Mouse (Mus musculus) MEL (cell line): Measurements from ENCODE around the gene Pifo. TPM values are rescaled to one million over a fixed set of nuclear protein-coding genes. Genes with fewer than 3 reads are reported as not detected.

ENCODE experiments used
- DNase-seq: peaks from one replicate; pipeline ENCODE4 v3.0.0; 2011; ENCODE audit warnings: low read depth, low spot score
- H3K27ac ChIP-seq: 2 replicates; pipeline ENCODE4 v1.5.1; 2012; ENCODE audit warnings: low read depth, mild to moderate bottlenecking, control low read depth, low read length, moderate library complexity; ENCODE audit not compliant: control insufficient read depth
- H3K27me3 ChIP-seq, 2 experiments: fragments of 150-350 bp in 1 of 2; sonication (generic) in 1 of 2; 2 replicates each; pipeline ENCODE4 v1.6.1; 2012; ENCODE audit warnings: low read length in 2 of 2, mild to moderate bottlenecking in 2 of 2, improper control_type of control experiment in 1 of 2, moderate library complexity in 1 of 2; ENCODE audit not compliant: insufficient read depth in 2 of 2, control insufficient read depth in 1 of 2
- H3K36me3 ChIP-seq, 2 experiments: 2 replicates each; pipeline ENCODE4 v1.6.1; 2012 to 2014; ENCODE audit warnings: low read length in 2 of 2, improper control_type of control experiment in 1 of 2, inconsistent platforms in 1 of 2, mild to moderate bottlenecking in 1 of 2; ENCODE audit not compliant: insufficient read depth in 2 of 2, control insufficient read depth in 1 of 2
- H3K4me1 ChIP-seq, 2 experiments: fragments of 150-350 bp in 1 of 2; sonication (generic) in 1 of 2; 2 replicates each; pipeline ENCODE4 v1.6.1; 2012; ENCODE audit warnings: low read length in 2 of 2, improper control_type of control experiment in 1 of 2, mild to moderate bottlenecking in 1 of 2; ENCODE audit not compliant: insufficient read depth in 2 of 2, control insufficient read depth in 1 of 2
- H3K4me3 ChIP-seq, 2 experiments: fragments of 150-350 bp in 1 of 2; sonication (generic) in 1 of 2; 2 replicates each; pipeline ENCODE4 v1.5.1; 2012; ENCODE audit warnings: low read depth in 2 of 2, low read length in 2 of 2, mild to moderate bottlenecking in 2 of 2, moderate library complexity in 2 of 2, control low read depth in 1 of 2, improper control_type of control experiment in 1 of 2; ENCODE audit not compliant: control insufficient read depth in 1 of 2, insufficient read depth in 1 of 2
- H3K79me2 ChIP-seq: 2 replicates; pipeline ENCODE4 v1.6.1; 2012; ENCODE audit warnings: mild to moderate bottlenecking, low read length, moderate library complexity; ENCODE audit not compliant: control insufficient read depth, poor library complexity, insufficient read depth
- H3K9ac ChIP-seq: 2 replicates; pipeline ENCODE4 v1.6.1; 2012; ENCODE audit warnings: low read depth, mild to moderate bottlenecking, control low read depth, low read length, moderate library complexity; ENCODE audit not compliant: control insufficient read depth, poor library complexity, severe bottlenecking
- H3K9me3 ChIP-seq: fragments of 150-350 bp; sonication (generic); replicated peaks from 2 replicates; pipeline ENCODE4 v1.6.1; 2012; ENCODE audit warnings: mild to moderate bottlenecking, low read length, improper control_type of control experiment, moderate library complexity; ENCODE audit not compliant: insufficient read depth
- CHD1 ChIP-seq: IDR thresholded peaks from 2 replicates; pipeline ENCODE4 v1.6.1; 2012; ENCODE audit warnings: low read depth, mild to moderate bottlenecking, inconsistent platforms, low read length, improper control_type of control experiment
- CTCF ChIP-seq, 3 experiments: IDR thresholded peaks in 2 of 3; conservative IDR thresholded peaks in 1 of 3; 2 replicates each; pipeline ENCODE4 v1.5.1; 2011 to 2012; ENCODE audit warnings: low read length in 3 of 3, low read depth in 2 of 3, mild to moderate bottlenecking in 2 of 3, improper control_type of control experiment in 1 of 3, inconsistent platforms in 1 of 3, mixed read lengths in 1 of 3, moderate library complexity in 1 of 3; ENCODE audit not compliant: control insufficient read depth in 1 of 3, insufficient read depth in 1 of 3, poor library complexity in 1 of 3, severe bottlenecking in 1 of 3
- EP300 ChIP-seq, 2 experiments: IDR thresholded peaks; 2 replicates each; pipeline ENCODE4 v1.6.1; 2011; ENCODE audit warnings: improper control_type of control experiment in 2 of 2, low read length in 2 of 2, low read depth in 1 of 2, mild to moderate bottlenecking in 1 of 2
- ETS1 ChIP-seq: IDR thresholded peaks from 2 replicates; pipeline ENCODE4 v1.6.1; 2012; ENCODE audit warnings: low read depth, mild to moderate bottlenecking, inconsistent platforms, low read length, improper control_type of control experiment, moderate library complexity
- GABPA ChIP-seq: IDR thresholded peaks from 2 replicates; pipeline ENCODE4 v1.6.1; 2012; ENCODE audit warnings: low read depth, mild to moderate bottlenecking, inconsistent platforms, low read length, improper control_type of control experiment, moderate library complexity
- GATA1 ChIP-seq: IDR thresholded peaks from 2 replicates; pipeline ENCODE4 v1.6.1; 2011; ENCODE audit warnings: low read depth, low read length, improper control_type of control experiment
- JUND ChIP-seq: IDR thresholded peaks from 2 replicates; pipeline ENCODE4 v1.6.1; 2011; ENCODE audit warnings: low read depth, mild to moderate bottlenecking, improper control_type of control experiment, low read length
- MAFK ChIP-seq: IDR thresholded peaks from 2 replicates; pipeline ENCODE4 v1.6.1; 2011; ENCODE audit warnings: low read depth, mild to moderate bottlenecking, low read length, improper control_type of control experiment, borderline replicate concordance
- MEF2A ChIP-seq: IDR thresholded peaks from 2 replicates; pipeline ENCODE4 v1.6.1; 2014; ENCODE audit warnings: low read depth, mild to moderate bottlenecking, inconsistent platforms, low read length, improper control_type of control experiment; ENCODE audit not compliant: poor library complexity, insufficient replicate concordance, severe bottlenecking; ENCODE audit errors: extremely low read depth
- MXI1 ChIP-seq: IDR thresholded peaks from 2 replicates; pipeline ENCODE4 v1.6.1; 2011; ENCODE audit warnings: mild to moderate bottlenecking, low read depth, low read length, improper control_type of control experiment
- MYB ChIP-seq: IDR thresholded peaks from 2 replicates; pipeline ENCODE4 v1.6.1; 2011; ENCODE audit warnings: mild to moderate bottlenecking, low read depth, low read length, improper control_type of control experiment
- NELFE ChIP-seq: IDR thresholded peaks from 2 replicates; pipeline ENCODE4 v1.6.1; 2011; ENCODE audit warnings: low read depth, low read length, improper control_type of control experiment
- POLR2AphosphoS2 ChIP-seq: IDR thresholded peaks from 2 replicates; pipeline ENCODE4 v1.6.1; 2011; ENCODE audit warnings: low read length, improper control_type of control experiment
- SMC3 ChIP-seq: IDR thresholded peaks from 2 replicates; pipeline ENCODE4 v1.6.1; 2011; ENCODE audit warnings: low read depth, low read length, improper control_type of control experiment
- TAL1 ChIP-seq: IDR thresholded peaks from 2 replicates; pipeline ENCODE4 v1.6.1; 2012; ENCODE audit warnings: mild to moderate bottlenecking, inconsistent platforms, low read length, moderate library complexity, mixed read lengths
- TBP ChIP-seq: IDR thresholded peaks from 2 replicates; pipeline ENCODE4 v1.8.0; 2011; ENCODE audit warnings: low read depth, low read length, improper control_type of control experiment
- TCF12 ChIP-seq: IDR thresholded peaks from 2 replicates; pipeline ENCODE4 v1.6.1; 2014; ENCODE audit warnings: low read depth, mild to moderate bottlenecking, inconsistent platforms, low read length, improper control_type of control experiment, moderate library complexity
- USF2 ChIP-seq, 2 experiments: IDR thresholded peaks; 2 replicates each; pipeline ENCODE4 v1.6.1; 2011 to 2012; ENCODE audit warnings: improper control_type of control experiment in 2 of 2, low read length in 2 of 2, borderline replicate concordance in 1 of 2, inconsistent platforms in 1 of 2, low read depth in 1 of 2, mild to moderate bottlenecking in 1 of 2; ENCODE audit not compliant: insufficient read depth in 1 of 2
- polyA plus RNA-seq, 2 experiments: library from polyadenylated mRNA; stranded (reverse) in 1 of 2; unstranded in 1 of 2; fragments of >175 nt in 1 of 2; fragments of >200 nt in 1 of 2; gene quantifications; 2 replicates each; pipeline versions ENCODE4 v1.2.1 to v1.2.4; 2012; ENCODE audit warnings: low replicate concordance in 2 of 2, low read depth in 1 of 2; ENCODE audit not compliant: insufficient read length in 2 of 2, insufficient read depth in 1 of 2, missing spikeins in 1 of 2
- total RNA-seq: library from RNA; depleted of rRNA; stranded (reverse); fragments of 300-350 nt; gene quantifications from 2 replicates; pipeline ENCODE4 v1.2.3, GENCODE M21; 2012; rRNA removed

The Pifo gene
- total and polyA plus RNA-seq, 3 experiments, result not detected

GRCm38 (mm10) chr3:105957235-105957634 is 57.2 kb downstream of the Pifo start:
- H3K4me1 ChIP-seq, result peaks cover 3 to 18% of the 10 kb centered on the region in 2 experiments; a peak in 2 of 4 replicates
- peak; percentile 29 for DNase-seq
- H3K9me3 ChIP-seq, result no peaks in the 10 kb centered on the region
- no peaks in the 10 kb centered on the region for H3K27me3 ChIP-seq
- H3K27ac ChIP-seq, result no peak overlapping the region
- no peak for TF ChIP-seq MAFK
- no peak for TF ChIP-seq MEF2A
- no peak for TF ChIP-seq NELFE
- peak in 1 of 3 experiments; percentile 23; a peak in 1 of 6 replicates for TF ChIP-seq CTCF (IDR thresholded peaks at IDR 0.05 in 2 of 3, conservative IDR thresholded peaks at IDR 0.05 in 1 of 3; ENCODE audit: control insufficient read depth in 1 of 3, insufficient read depth in 1 of 3, low read depth in 2 of 3, low read length in 3 of 3, poor library complexity in 1 of 3, severe bottlenecking in 1 of 3)
- no peak for TF ChIP-seq MXI1
- TF ChIP-seq JUND, result no peak
- no peak overlapping the region; the same call in 1 of the 2 replicates for H3K9ac ChIP-seq
- peaks cover 17 to 56% of the 10 kb centered on the region in 2 experiments for H3K36me3 ChIP-seq
- H3K4me3 ChIP-seq, result no peak overlapping the region
- H3K79me2 ChIP-seq, result peaks cover 49% of the 10 kb centered on the region

GRCm38 (mm10) chr3:105951348-105951747 is 63.1 kb downstream of the Pifo start:
- H3K4me3 ChIP-seq, result no peak overlapping the region
- H3K27ac ChIP-seq, result no peak overlapping the region
- H3K9me3 ChIP-seq, result no peaks in the 10 kb centered on the region
- H3K36me3 ChIP-seq, result peaks cover 26 to 57% of the 10 kb centered on the region in 2 experiments
- H3K9ac ChIP-seq, result no peak overlapping the region
- peaks cover 0 to 9% of the 10 kb centered on the region in 2 experiments; a peak in 2 of 4 replicates for H3K4me1 ChIP-seq
- no peaks in the 10 kb centered on the region for H3K27me3 ChIP-seq
- H3K79me2 ChIP-seq, result peaks cover 12% of the 10 kb centered on the region; the same call in 1 of the 2 replicates
- DNase-seq, result no peak
- no peak for TF ChIP-seq TBP
- no peak for TF ChIP-seq TAL1
- no peak for TF ChIP-seq SMC3
- TF ChIP-seq EP300 (IDR thresholded peaks at IDR 0.05; ENCODE audit: low read depth in 1 of 2, low read length in 2 of 2), result no peak
- no peak for TF ChIP-seq TCF12
- TF ChIP-seq CHD1, result no peak
- TF ChIP-seq MAFK, result no peak
- TF ChIP-seq GABPA, result no peak
- TF ChIP-seq MYB, result no peak
- TF ChIP-seq POLR2AphosphoS2, result no peak
- TF ChIP-seq GATA1, result no peak
- no peak for TF ChIP-seq USF2 (IDR thresholded peaks at IDR 0.05; ENCODE audit: borderline replicate concordance in 1 of 2, insufficient read depth in 1 of 2, low read depth in 1 of 2, low read length in 2 of 2)
- TF ChIP-seq MEF2A, result no peak
- no peak for TF ChIP-seq ETS1

Other genes starting within 250 kb of the Pifo start
- gene Rap1a, start 213.3 kb downstream of the Pifo start, total RNA-seq, result 32.3 and 39.7 TPM in 2 replicates
- 10 to 100 TPM in 1 of 2 experiments, not detected in 1; 64.5 TPM for gene Rap1a, start 213.3 kb downstream of the Pifo start, polyA plus RNA-seq
- 0.36 and 0.42 TPM in 2 replicates for gene Adora3, start 143.8 kb downstream of the Pifo start, total RNA-seq
- under 1 TPM in 1 of 2 experiments, not detected in 1; 0.65 TPM for gene Adora3, start 143.8 kb downstream of the Pifo start, polyA plus RNA-seq
- gene Tmigd3, start 143.7 kb downstream of the Pifo start, total RNA-seq, result 0.27 and 0.39 TPM in 2 replicates
- gene Tmigd3, start 143.7 kb downstream of the Pifo start, polyA plus RNA-seq, result under 1 TPM in 1 of 2 experiments, not detected in 1; 0.36 TPM
- 2.8 and 5.9 TPM in 2 replicates for gene I830077J02Rik, start 82.0 kb downstream of the Pifo start, total RNA-seq
- 1 to 10 TPM in 1 of 2 experiments, not detected in 1; 9.4 TPM for gene I830077J02Rik, start 82.0 kb downstream of the Pifo start, polyA plus RNA-seq
- gene Wdr77, start 55.3 kb downstream of the Pifo start, total RNA-seq, result 103 and 116 TPM in 2 replicates
- 100 to 1,000 TPM in 1 of 2 experiments, not detected in 1; 204 TPM for gene Wdr77, start 55.3 kb downstream of the Pifo start, polyA plus RNA-seq
- 309 and 313 TPM in 2 replicates for gene Atp5f1, start 54.5 kb downstream of the Pifo start, total RNA-seq
- gene Atp5f1, start 54.5 kb downstream of the Pifo start, polyA plus RNA-seq, result 100 to 1,000 TPM in 1 of 2 experiments, not detected in 1; 344 TPM
- 0.62 and 0.65 TPM in 2 replicates for gene Ovgp1, start 40.9 kb downstream of the Pifo start, total RNA-seq
- 1 to 10 TPM in 1 of 2 experiments, not detected in 1; 2.2 TPM for gene Ovgp1, start 40.9 kb downstream of the Pifo start, polyA plus RNA-seq
- gene Chil5, start 18.2 kb upstream of the Pifo start, total RNA-seq, result not detected in 2 replicates
- gene Chil5, start 18.2 kb upstream of the Pifo start, polyA plus RNA-seq, result not detected
- gene Chia1, start 98.6 kb upstream of the Pifo start, total RNA-seq, result not detected in 2 replicates
- not detected for gene Chia1, start 98.6 kb upstream of the Pifo start, polyA plus RNA-seq
- not detected in 2 replicates for gene Chil3, start 152.9 kb upstream of the Pifo start, total RNA-seq
- not detected for gene Chil3, start 152.9 kb upstream of the Pifo start, polyA plus RNA-seq
- gene Chil4, start 204.9 kb upstream of the Pifo start, total RNA-seq, result not detected in 2 replicates
- gene Chil4, start 204.9 kb upstream of the Pifo start, polyA plus RNA-seq, result not detected